ENCODE assay signal across 9 mouse cellular contexts in genomic region chr2:9749829-9750788, GRCm38 (mm10).
DNase-seq lines count a peak whose midpoint lies in the region; ATAC-seq and TF ChIP-seq lines count a peak whose summit lies in the region.
"Had no signal": no experiment of that assay in that cellular context is flagged by ENCODE, and none has a peak within 500 bp of the region (broad histone marks: within the 10 kb centered on the region; RNA-seq: fewer than 3 reads in every experiment).

No protein-coding gene starts in this region.

- ATAC-seq in forebrain, embryonic 11.5 days (replicated peaks; ENCODE audit: low FRiP score): no peak

- H3K4me1 ChIP-seq in lung, adult 2 months (ENCODE audit: control insufficient read depth, insufficient read depth, low read length): no peaks in the 10 kb centered on the region; the same call in 1 of the 2 replicates
- no peaks in the 10 kb centered on the region for H3K4me1 ChIP-seq in forebrain, embryonic 11.5 days (replicated peaks; ENCODE audit: control insufficient read depth, insufficient read depth, low read length)

- no peaks in the 10 kb centered on the region for H3K9me3 ChIP-seq in forebrain, embryonic 11.5 days (ENCODE audit: control insufficient read depth, low read length)

- no peak for TF ChIP-seq POLR2A in lung, adult 2 months (IDR thresholded peaks at IDR 0.05; ENCODE audit: borderline replicate concordance, extremely low read depth, low read depth, low read length)

- no peak overlapping the region for H3K4me2 ChIP-seq in forebrain, embryonic 11.5 days (ENCODE audit: low read depth, low read length, severe bottlenecking)

- no peaks in the 10 kb centered on the region for H3K36me3 ChIP-seq in forebrain, embryonic 11.5 days (ENCODE audit: control insufficient read depth, insufficient read depth, low read length)

- H3K4me3 ChIP-seq in lung, adult 2 months (replicated peaks; ENCODE audit: extremely low read depth, low read depth, low read length): no peak overlapping the region
- H3K4me3 ChIP-seq in forebrain, embryonic 11.5 days (ENCODE audit: low read depth, low read length): no peak overlapping the region

- no peak overlapping the region for H3K27ac ChIP-seq in forebrain, embryonic 11.5 days (ENCODE audit: low read depth, low read length)

- TF ChIP-seq CTCF in lung, adult 2 months (IDR thresholded peaks at IDR 0.05; ENCODE audit: insufficient read depth, low read length): no peak

- no peak overlapping the region for H3K9ac ChIP-seq in forebrain, embryonic 11.5 days (ENCODE audit: low read length)

- peak; percentile 10 to 20 for DNase-seq in lung, adult 18-20 months
- DNase-seq in lung, adult 2 months: no peak
- DNase-seq in T-cell, adult 2 months (ENCODE audit: low spot score): peak; percentile 55
- peak; percentile 16 for DNase-seq in fat pad, adult 2 months (ENCODE audit: extremely low read depth, low read depth, low spot score)
- DNase-seq in monocyte, adult 2 months (ENCODE audit: low read depth in 1 of 2, low spot score in 2 of 2): peak; percentile 4 to 22
- DNase-seq in cerebellum, postnatal 14 days: no peak
- no peak for DNase-seq in liver
- DNase-seq in forebrain, embryonic 11.5 days (ENCODE audit: low spot score): no peak
- DNase-seq: cerebellum, postnatal 36 days had no signal

- WGBS in lung, adult 2 months: 20% methylated on average over 11 of the region's 11 CpGs
- WGBS in forebrain, embryonic 11.5 days: 38% methylated on average over 11 of the region's 11 CpGs

- no peaks in the 10 kb centered on the region for H3K27me3 ChIP-seq in forebrain, embryonic 11.5 days (ENCODE audit: control insufficient read depth, insufficient read depth, low read length)

Comparison
In these comparisons a context has a peak if more than half of its experiments do, and no peak if none do; other contexts are left out.
1. DNase-seq: peak in lung, adult 18-20 months (2 of 2), T-cell, adult 2 months (single experiment), fat pad, adult 2 months (single experiment) and monocyte, adult 2 months (2 of 2); none in lung, adult 2 months (single experiment), cerebellum, postnatal 14 days (0 of 2), liver (single experiment) and forebrain, embryonic 11.5 days (single experiment).